Mouse (Mus musculus): ENCODE measurements around the gene Chkb. TPM values are rescaled to one million over a fixed set of nuclear protein-coding genes. Genes with fewer than 3 reads are reported as not detected.

Gene Chkb
- polyA plus RNA-seq, 1 experiment = 103 TPM

- TF ChIP-seq GATA1 (IDR thresholded peaks at IDR 0.05; ENCODE audit: low read length) = no peak
Observed at GRCm38 (mm10) chr15:89378831-89379401, 50.8 kb downstream of the Chkb start, which contains the start of gene Odf3b. Gene Odf3b (minus strand): TSS chr15:89379282.

GRCm38 (mm10) chr15:89377938-89378828, 51.5 kb downstream of the Chkb start:
- TF ChIP-seq GATA1 (IDR thresholded peaks at IDR 0.05; ENCODE audit: low read length) = no peak

GRCm38 (mm10) chr15:89377362-89377761, 52.3 kb downstream of the Chkb start:
- TF ChIP-seq GATA1 (IDR thresholded peaks at IDR 0.05; ENCODE audit: low read length) = no peak

- no peak for TF ChIP-seq GATA1 (IDR thresholded peaks at IDR 0.05; ENCODE audit: low read length)
Observed at GRCm38 (mm10) chr15:89376957-89377356, 52.8 kb downstream of the Chkb start, which contains the start of gene Tymp. Gene Tymp (minus strand): TSS chr15:89377039.

Other genes with a start within 250 kb of the Chkb start
- 0.01 TPM in 1 of 2 replicates, not detected in the other for gene Plxnb2, start 249.1 kb downstream of the Chkb start, polyA plus RNA-seq (2012)
- gene Dennd6b, start 233.4 kb downstream of the Chkb start, polyA plus RNA-seq (2012) = 5.3 and 7.2 TPM in 2 replicates
- 200 and 336 TPM in 2 replicates for gene Ppp6r2, start 218.4 kb downstream of the Chkb start, polyA plus RNA-seq (2012)
- 140 and 169 TPM in 2 replicates for gene Sbf1, start 114.6 kb downstream of the Chkb start, polyA plus RNA-seq (2012)
- gene Adm2, start 107.2 kb downstream of the Chkb start, polyA plus RNA-seq (2012) = not detected in 2 replicates
- not detected in 2 replicates for gene Miox, start 95.5 kb downstream of the Chkb start, polyA plus RNA-seq (2012)
- 112 and 120 TPM in 2 replicates for gene Lmf2, start 74.2 kb downstream of the Chkb start, polyA plus RNA-seq (2012)
- gene Ncaph2, start 74.2 kb downstream of the Chkb start, polyA plus RNA-seq (2012) = 87.9 and 95.5 TPM in 2 replicates
- 83.8 and 92.0 TPM in 2 replicates for gene Sco2, start 56.1 kb downstream of the Chkb start, polyA plus RNA-seq (2012)
- gene Tymp, start 52.9 kb downstream of the Chkb start, polyA plus RNA-seq (2012) = 0.69 and 1.4 TPM in 2 replicates
- not detected in 2 replicates for gene Odf3b, start 50.6 kb downstream of the Chkb start, polyA plus RNA-seq (2012)
- not detected in 2 replicates for gene Klhdc7b, start 45.0 kb downstream of the Chkb start, polyA plus RNA-seq (2012)
- gene Syce3, start 19.4 kb downstream of the Chkb start, polyA plus RNA-seq (2012) = not detected in 2 replicates
- 0.41 and 0.71 TPM in 2 replicates for gene Cpt1b, start 4.0 kb downstream of the Chkb start, polyA plus RNA-seq (2012)
- gene C730034F03Rik, start 319 bp downstream of the Chkb start, polyA plus RNA-seq (2012) = 0.05 and 0.09 TPM in 2 replicates
- 0.45 and 1.3 TPM in 2 replicates for gene Gm44502, start 212 bp downstream of the Chkb start, polyA plus RNA-seq (2012)
- gene Mapk8ip2, start 24.0 kb upstream of the Chkb start, polyA plus RNA-seq (2012) = not detected in 2 replicates
- 57.4 and 62.9 TPM in 2 replicates for gene Arsa, start 47.5 kb upstream of the Chkb start, polyA plus RNA-seq (2012)
- 6.2 and 8.2 TPM in 2 replicates for gene Shank3, start 69.7 kb upstream of the Chkb start, polyA plus RNA-seq (2012)
- not detected in 2 replicates for gene Acr, start 138.4 kb upstream of the Chkb start, polyA plus RNA-seq (2012)
- gene Rabl2, start 162.0 kb upstream of the Chkb start, polyA plus RNA-seq (2012) = 9.2 and 12.9 TPM in 2 replicates